Mouse (Mus musculus) embryonic facial prominence, embryonic 10.5 days (tissue): ENCODE measurements around the gene Col3a1. TPM values are rescaled to one million over a fixed set of nuclear protein-coding genes. Genes with fewer than 3 reads are reported as not detected.

ENCODE experiments used
- DNase-seq: peaks from one replicate; pipeline ENCODE4 v3.0.0-alpha.2; 2017; ENCODE audit warnings: low spot score
- H3K27ac ChIP-seq: fragments of 300-500 bp; sonication (generic); replicated peaks from 2 replicates; pipeline ENCODE4 v1.5.1; 2016; ENCODE audit warnings: mild to moderate bottlenecking
- H3K27me3 ChIP-seq: fragments of 300-500 bp; sonication (generic); replicated peaks from 2 replicates; pipeline ENCODE4 v1.6.1; 2016; ENCODE audit warnings: low read depth, mild to moderate bottlenecking; ENCODE audit not compliant: poor library complexity, severe bottlenecking
- H3K36me3 ChIP-seq: fragments of 300-500 bp; sonication (generic); replicated peaks from 2 replicates; pipeline ENCODE4 v1.6.1; 2016; ENCODE audit warnings: mild to moderate bottlenecking, moderate library complexity
- H3K4me1 ChIP-seq: fragments of 300-500 bp; sonication (generic); 2 replicates; pipeline ENCODE4 v1.6.1; 2016
- H3K4me3 ChIP-seq: fragments of 300-500 bp; sonication (generic); 2 replicates; pipeline ENCODE4 v1.5.1; 2016; ENCODE audit warnings: mild to moderate bottlenecking, moderate library complexity
- H3K9me3 ChIP-seq: fragments of 300-500 bp; sonication (generic); 2 replicates; pipeline ENCODE4 v1.6.1; 2016; ENCODE audit warnings: mild to moderate bottlenecking
- WGBS: fragments of 180-500 bp; shearing (Covaris S2); methylation state at CpG from one replicate; pipeline ENCODE4 v1.1.7; 2016; 5-methylcytosine and 5-hydroxymethylcytosine counted together
- polyA plus RNA-seq: library from polyadenylated mRNA; unstranded; fragments of >200 nt; fragmentation: Nextera tagmentation; extraction: Ambion mirVana; gene quantifications from 2 replicates; pipeline ENCODE4 v1.2.1, GENCODE M21; 2016

The Col3a1 gene
- 363 and 422 TPM in 2 replicates for polyA plus RNA-seq

DNA sequence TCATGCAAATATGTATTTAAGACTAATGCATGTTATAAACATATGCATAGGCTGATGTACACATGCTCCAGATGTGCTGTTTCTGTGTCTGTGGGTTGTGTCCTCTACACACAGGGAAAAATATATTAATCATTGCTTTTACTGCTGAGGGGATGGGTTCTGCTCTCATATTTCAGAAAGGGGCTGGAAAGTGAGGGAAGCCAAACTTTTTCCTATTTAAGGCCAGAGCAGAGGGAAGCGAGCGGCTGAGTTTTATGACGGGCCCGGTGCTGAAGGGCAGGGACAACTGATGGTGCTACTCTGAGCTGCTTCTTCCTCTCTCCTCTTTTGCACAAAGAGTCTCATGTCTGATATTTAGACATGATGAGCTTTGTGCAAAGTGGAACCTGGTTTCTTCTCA lies at the start of gene Col3a1:
Gene Col3a1, plus strand, starts transcription at position 151 of the 400 bp plus-strand sequence.
- Histone ChIP-seq H3K9me3 (no peaks in the 10 kb centered on the region), H3K27me3 (no peaks in the 10 kb centered on the region), H3K4me3 (peak within 1 kb of the TSS; percentile 58), H3K4me1 (peaks cover 24% of the 10 kb centered on the region), H3K36me3 (no peaks in the 10 kb centered on the region), H3K27ac (peak within 1 kb of the TSS; percentile 92)
- WGBS: 40% methylated on average over 4 of the region's 4 CpGs
- DNase-seq: peak; percentile 62

DNA sequence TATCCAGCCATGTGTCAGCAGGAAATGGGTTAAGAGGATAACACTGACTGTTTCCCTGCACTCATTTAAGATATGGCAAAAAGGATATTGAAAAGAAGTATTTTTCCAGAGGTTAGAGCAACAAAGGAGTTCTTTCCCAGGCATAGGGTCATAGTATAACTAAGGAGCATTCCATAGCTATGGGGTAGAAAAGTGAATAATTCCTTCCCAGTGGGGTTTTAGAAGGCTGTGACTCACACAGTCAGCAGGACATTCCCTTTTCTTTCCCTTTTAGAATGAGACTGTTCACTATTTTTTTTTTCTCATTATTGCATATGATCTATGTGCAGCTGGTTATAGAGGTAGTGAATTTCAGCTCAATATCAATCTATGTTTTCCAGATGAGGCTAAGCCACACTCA lies 41.9 kb upstream of the Col3a1 start:
- no peak overlapping the region for H3K4me3 ChIP-seq
- no peaks in the 10 kb centered on the region for H3K27me3 ChIP-seq
- H3K36me3 ChIP-seq: no peaks in the 10 kb centered on the region
- H3K9me3 ChIP-seq: 0 out of 2 replicates have a peak, but pooled peaks cover 2% of the 10 kb centered on the region
- H3K4me1 ChIP-seq: no peaks in the 10 kb centered on the region
- no peak overlapping the region for H3K27ac ChIP-seq
- no peak for DNase-seq

DNA sequence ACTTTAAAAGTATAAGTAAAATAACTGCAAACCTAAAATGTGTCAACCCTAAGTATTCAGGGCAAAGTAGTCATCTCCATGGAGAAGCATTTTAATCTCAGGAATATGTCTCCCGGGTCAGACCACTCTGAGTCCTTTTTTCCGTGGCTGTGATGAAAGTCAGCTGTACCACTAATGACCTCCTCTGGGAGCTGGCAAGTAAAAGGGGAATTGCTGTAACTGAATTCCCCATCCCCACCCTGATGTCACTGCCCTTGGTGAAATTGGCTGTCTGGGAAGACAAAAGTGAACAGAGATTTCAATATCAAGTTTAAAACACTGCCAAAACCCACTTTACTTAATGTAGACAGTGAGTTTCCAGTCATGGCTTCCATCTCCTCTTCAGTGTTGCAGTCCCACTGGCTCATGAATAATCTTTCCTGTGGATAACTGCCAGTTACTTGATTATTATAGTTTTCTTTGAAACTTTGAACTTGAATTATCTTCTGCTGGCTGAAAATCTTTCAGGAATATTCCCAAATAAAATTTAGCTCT lies 35.3 kb upstream of the Col3a1 start:
- no peak for DNase-seq
- 0 out of 2 replicates have a peak, but pooled peaks cover 2% of the 10 kb centered on the region for H3K9me3 ChIP-seq
- WGBS: 45% methylated on average over 2 of the region's 2 CpGs

DNA sequence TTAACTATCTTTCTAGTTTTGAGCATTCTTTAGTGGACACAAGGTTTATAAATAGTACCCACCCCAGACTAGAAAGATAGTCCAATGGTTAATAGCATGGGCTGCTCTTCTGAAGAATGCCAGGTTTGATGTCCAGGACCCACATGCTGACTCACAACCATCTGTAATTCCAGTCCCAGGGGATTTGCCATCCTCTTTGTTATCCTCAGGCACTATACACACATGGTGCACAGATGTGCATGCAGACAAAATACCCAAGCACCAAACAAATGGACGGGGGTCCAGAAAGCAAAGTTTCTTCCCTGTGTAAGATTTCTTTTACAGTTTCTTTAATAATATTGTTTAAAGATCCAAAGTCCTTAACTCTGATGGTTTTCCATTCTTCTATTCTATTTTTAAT lies 23.4 kb upstream of the Col3a1 start:
- DNase-seq: peak; percentile 24
- 37% methylated on average over 1 of the region's 1 CpGs for WGBS
- H3K27me3 ChIP-seq: no peaks in the 10 kb centered on the region
- H3K27ac ChIP-seq: no peak overlapping the region
- no peaks in the 10 kb centered on the region for H3K4me1 ChIP-seq
- no peaks in the 10 kb centered on the region for H3K36me3 ChIP-seq
- no peaks in the 10 kb centered on the region for H3K9me3 ChIP-seq
- no peak overlapping the region for H3K4me3 ChIP-seq

More for the DNA sequence above, 35.3 kb upstream of the Col3a1 start:
- H3K36me3 ChIP-seq: no peaks in the 10 kb centered on the region
- no peaks in the 10 kb centered on the region for H3K27me3 ChIP-seq
- H3K27ac ChIP-seq: no peak overlapping the region
- H3K4me3 ChIP-seq: no peak overlapping the region
- no peaks in the 10 kb centered on the region for H3K4me1 ChIP-seq

DNA sequence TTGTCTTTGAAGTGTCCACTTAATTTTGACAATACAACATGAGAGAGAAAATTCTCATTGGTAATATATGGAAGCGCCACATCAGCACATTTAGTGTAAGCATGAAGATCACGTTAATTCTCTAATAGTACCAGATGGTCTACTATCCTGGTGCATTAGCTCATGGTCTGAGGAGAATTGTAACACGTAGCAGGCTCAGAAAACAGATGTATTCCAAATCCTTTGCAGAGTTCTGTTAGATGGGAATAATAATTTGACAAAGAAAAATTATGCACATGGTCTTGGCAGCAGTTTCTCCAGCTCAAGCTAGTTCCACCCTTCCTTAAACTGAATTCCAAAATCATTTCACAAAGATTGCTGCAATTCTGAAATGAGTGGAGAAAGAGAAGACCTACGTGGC lies 21.3 kb upstream of the Col3a1 start:
- 82% methylated on average over 4 of the region's 4 CpGs for WGBS
- H3K36me3 ChIP-seq: no peaks in the 10 kb centered on the region

DNA sequence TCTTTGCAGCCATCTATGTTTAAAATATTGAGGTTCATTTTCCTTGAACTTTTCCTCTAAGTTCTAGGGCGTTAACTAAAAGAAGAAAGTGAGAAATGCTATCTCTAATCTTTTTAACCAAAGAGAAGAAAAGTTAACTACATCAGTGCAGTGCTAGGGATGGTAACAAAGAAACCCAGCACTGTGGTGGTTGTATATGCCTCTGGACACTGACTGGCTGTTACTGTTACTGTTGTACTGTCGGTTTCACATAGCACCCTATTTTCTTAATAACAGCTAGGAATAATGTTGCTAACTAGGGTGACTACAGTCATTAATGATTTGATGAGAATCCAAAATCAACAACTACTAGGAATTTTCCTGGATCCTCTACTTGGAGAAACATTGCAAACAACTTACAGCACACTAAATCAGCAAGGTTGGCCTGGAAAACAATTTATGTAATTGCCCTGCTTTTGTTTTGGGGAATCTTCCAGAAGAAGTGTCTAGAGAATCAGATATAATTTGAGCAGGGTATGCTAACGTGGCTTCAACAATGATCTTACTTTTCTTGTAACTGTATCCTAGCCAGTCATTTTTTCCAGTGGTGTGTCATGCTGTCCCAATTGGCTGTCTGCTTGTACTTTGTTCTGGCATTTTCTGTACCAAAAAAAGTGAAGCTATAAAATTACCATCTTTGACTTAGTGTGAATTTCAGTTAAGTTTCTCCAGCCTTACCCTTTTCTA lies 11.8 kb upstream of the Col3a1 start:
- Histone ChIP-seq H3K4me1 (no peaks in the 10 kb centered on the region), H3K27ac (no peak overlapping the region), H3K9me3 (no peaks in the 10 kb centered on the region), H3K4me3 (no peak overlapping the region), H3K27me3 (no peaks in the 10 kb centered on the region), H3K36me3 (no peaks in the 10 kb centered on the region)
- DNase-seq: no peak
- 76% methylated on average over 3 of the region's 3 CpGs for WGBS

More for the DNA sequence above, 21.3 kb upstream of the Col3a1 start:
- Histone ChIP-seq H3K9me3 (no peaks in the 10 kb centered on the region), H3K27me3 (no peaks in the 10 kb centered on the region), H3K4me3 (no peak overlapping the region), H3K4me1 (no peaks in the 10 kb centered on the region), H3K27ac (no peak overlapping the region)
- no peak for DNase-seq

DNA sequence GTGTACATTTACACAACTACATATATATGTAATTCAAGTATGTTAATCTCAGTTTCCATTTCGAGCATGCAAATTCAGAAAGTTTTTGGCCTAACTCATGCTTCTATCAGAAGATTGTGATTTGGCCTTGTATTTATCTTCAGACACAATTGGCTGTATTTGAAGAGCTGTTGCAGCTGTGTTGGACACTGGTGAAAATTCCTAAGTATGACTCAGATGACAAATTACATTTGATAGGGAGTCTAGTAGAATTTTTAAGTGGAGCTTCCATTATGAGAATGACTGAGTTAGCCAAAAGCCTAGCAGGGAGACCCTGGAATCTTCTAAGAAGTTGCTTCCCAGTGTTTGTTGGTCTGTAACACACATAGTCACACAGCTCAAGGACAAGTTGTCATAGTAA lies 7.1 kb upstream of the Col3a1 start:
- Histone ChIP-seq H3K36me3 (no peaks in the 10 kb centered on the region), H3K4me1 (no peaks in the 10 kb centered on the region), H3K27me3 (no peaks in the 10 kb centered on the region), H3K4me3 (no peak overlapping the region), H3K9me3 (no peaks in the 10 kb centered on the region), H3K27ac (no peak overlapping the region)
- DNase-seq: no peak
- WGBS: 78% methylated on average over 1 of the region's 1 CpGs

DNA sequence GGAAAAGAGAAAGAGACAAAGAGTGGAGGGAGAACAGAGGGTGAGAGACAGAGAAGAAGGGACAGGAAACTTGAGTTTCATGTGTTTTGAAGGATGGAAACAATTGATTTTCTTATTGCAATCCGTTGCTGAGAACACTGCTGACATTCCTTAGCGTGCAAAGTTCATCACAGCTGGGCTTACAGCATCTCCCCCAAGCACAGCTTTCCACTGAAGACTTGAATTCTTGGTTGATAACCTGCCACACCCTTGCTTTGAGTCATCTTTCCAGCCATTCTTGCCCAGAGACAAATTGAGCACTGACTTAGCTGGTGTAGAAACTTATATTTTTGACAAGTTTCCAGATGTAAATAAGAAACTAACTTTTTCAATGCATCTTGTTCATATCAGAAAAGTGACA lies 2.3 kb upstream of the Col3a1 start:
- no peak overlapping the region for H3K4me3 ChIP-seq
- no peak overlapping the region; the same call in 1 of the 2 replicates for H3K27ac ChIP-seq
- no peaks in the 10 kb centered on the region for H3K36me3 ChIP-seq
- 78% methylated on average over 2 of the region's 2 CpGs for WGBS
- H3K27me3 ChIP-seq: no peaks in the 10 kb centered on the region
- no peak for DNase-seq
- no peaks in the 10 kb centered on the region for H3K9me3 ChIP-seq
- 0 out of 2 replicates have a peak, but pooled peaks cover 8% of the 10 kb centered on the region for H3K4me1 ChIP-seq

DNA sequence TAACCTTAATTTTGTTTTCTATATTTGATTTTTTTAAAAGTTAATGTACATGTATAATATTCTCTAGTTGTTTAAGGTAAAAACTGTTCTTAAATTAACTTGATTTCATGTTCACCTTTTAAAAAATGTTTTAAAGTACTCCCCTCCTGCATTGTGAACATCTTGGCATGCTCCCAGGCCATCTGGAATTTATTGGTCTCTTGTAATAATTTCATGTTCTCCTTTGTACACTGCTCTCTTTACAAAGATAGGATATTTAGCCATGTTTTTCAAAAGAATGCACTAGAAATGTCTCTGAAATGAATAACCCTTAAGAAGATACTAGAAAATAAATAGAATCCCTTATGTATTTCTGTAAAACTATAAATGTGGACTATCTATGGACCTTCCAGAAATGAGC lies 624 bp downstream of the Col3a1 start:
- DNase-seq: no peak
- peak overlapping the region; percentile 58 for H3K4me3 ChIP-seq
- H3K4me1 ChIP-seq: peaks cover 29% of the 10 kb centered on the region
- H3K9me3 ChIP-seq: no peaks in the 10 kb centered on the region
- H3K36me3 ChIP-seq: no peaks in the 10 kb centered on the region
- H3K27ac ChIP-seq: peak overlapping the region; percentile 92
- no peaks in the 10 kb centered on the region for H3K27me3 ChIP-seq

DNA sequence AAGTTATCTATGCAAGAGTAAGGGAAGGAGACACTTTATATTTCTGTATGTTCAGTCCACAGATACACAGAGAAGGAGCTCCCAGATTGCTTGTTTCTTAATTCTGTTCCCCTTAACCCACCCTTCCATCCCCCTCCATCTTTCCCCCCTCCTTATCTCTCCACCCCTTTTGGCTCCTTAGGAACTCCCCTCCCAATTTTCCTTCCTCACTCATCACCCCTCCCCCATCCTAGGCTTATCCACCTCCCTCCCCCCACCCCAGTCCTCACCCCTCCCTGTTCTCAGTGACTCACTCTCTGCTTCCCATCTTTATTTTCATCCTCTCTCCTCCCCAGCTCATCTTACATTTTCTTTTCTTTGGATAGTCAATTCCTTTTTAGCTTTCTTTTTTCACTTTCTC lies 1.5 kb downstream of the Col3a1 start:
- Histone ChIP-seq H3K9me3 (no peaks in the 10 kb centered on the region), H3K27me3 (no peaks in the 10 kb centered on the region), H3K4me1 (peaks cover 33% of the 10 kb centered on the region), H3K27ac (peak overlapping the region; percentile 92), H3K4me3 (peak overlapping the region; percentile 58), H3K36me3 (no peaks in the 10 kb centered on the region)
- peak; percentile 76 for DNase-seq

DNA sequence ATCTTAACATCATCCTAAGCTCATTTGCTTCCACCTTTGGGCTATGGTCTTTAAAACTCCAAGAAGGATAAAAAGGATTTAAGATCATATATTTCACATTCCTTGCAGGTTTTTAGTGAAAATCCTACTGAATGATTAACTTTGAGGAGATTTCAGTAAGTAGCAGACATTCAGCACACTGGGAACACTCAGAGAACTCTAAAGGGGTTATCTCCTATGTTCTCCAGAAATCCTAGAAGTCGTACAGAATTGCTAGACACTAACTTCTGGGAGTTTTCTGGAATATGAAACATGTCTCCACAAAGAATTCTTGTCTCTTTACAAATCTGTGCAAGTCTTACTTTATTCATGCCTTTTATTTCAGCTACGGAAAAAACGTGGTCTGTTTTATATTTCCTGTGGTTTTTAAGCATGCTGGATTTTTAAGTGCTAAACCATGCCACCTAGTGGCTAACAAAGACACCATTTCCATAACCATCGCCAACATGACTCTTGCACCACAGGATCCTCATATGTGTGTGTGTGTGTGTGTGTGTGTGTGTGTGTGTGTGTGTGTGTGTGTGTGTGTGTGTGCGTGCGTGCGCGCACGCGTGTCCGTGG lies 2.5 kb downstream of the Col3a1 start:
- Histone ChIP-seq H3K9me3 (no peaks in the 10 kb centered on the region), H3K4me1 (peaks cover 33% of the 10 kb centered on the region), H3K27ac (peak overlapping the region; percentile 92), H3K36me3 (no peaks in the 10 kb centered on the region), H3K4me3 (peak overlapping the region; percentile 58), H3K27me3 (no peaks in the 10 kb centered on the region)
- peak; percentile 39 for DNase-seq
- 19% methylated on average over 11 of the region's 11 CpGs for WGBS

DNA sequence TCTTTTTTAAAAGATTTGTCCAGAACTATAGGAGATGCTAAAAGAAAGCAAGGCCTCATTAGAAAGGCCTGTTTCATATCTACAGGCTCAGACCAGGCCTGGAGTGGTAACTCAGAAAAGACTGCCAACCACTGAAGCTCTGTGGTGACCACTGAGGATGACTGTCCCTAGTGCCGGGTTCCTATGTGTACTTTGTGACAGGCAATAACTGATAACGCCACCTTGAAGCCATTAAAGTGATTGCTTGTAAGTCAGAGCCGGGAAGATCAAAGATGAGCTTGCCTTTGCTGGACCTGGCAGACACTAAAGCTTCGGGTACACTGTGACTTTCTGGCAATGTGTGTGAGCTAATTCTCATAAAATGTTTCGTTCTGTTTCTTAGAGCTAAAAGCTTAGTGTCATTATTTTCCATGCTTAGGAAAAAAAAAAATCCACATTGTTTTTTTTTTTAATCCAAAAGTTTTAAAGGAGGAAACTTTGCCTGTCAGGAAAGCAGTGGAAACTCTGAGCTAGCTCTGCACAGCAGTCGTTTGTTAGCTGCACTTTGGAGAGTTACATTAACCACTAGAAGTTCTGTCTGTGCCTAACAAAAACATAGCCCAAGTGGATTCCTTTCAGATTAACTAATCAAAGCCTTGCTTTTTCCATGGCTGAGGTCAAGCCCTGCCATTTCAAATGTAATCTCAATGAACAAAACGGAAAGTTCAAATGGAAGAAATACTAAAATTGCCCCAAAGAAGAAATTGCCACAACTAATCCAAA lies 4.6 kb downstream of the Col3a1 start:
- H3K4me1 ChIP-seq: peaks cover 30% of the 10 kb centered on the region
- WGBS: 21% methylated on average over 7 of the region's 7 CpGs
- H3K9me3 ChIP-seq: no peaks in the 10 kb centered on the region
- peak overlapping the region; percentile 70 for H3K27ac ChIP-seq
- no peaks in the 10 kb centered on the region for H3K36me3 ChIP-seq
- DNase-seq: peak; percentile 26
- H3K27me3 ChIP-seq: no peaks in the 10 kb centered on the region
- H3K4me3 ChIP-seq: peak overlapping the region; percentile 28; the same call in 1 of the 2 replicates
